Mouse (Mus musculus) forebrain, embryonic 15.5 days (tissue): ENCODE results near the gene Hbq1b. TPM values are rescaled to one million over a fixed set of nuclear protein-coding genes. Genes with fewer than 3 reads are reported as not detected.
A peak's percentile ranks its signal among the peaks of the same experiment; 100 is the strongest.
"Not testable (repeated sequence)": the region's sequence is repeated elsewhere in the genome, so short reads cannot be mapped to it uniquely, and the experiment has no call there.

Experiments used
- ATAC-seq: fragments of 200-750 bp; cut with Nextera tagmentation; replicated peaks from 2 replicates; pipeline ENCODE4 v1.8.0; 2017; ENCODE audit warnings: mild to moderate bottlenecking, moderate TSS enrichment, moderate library complexity
- H3K27ac ChIP-seq: fragments of 300-500 bp; sonication (generic); replicated peaks from 2 replicates; pipeline ENCODE4 v1.5.1; 2015; ENCODE audit warnings: mild to moderate bottlenecking, inconsistent platforms
- H3K27me3 ChIP-seq: fragments of 300-500 bp; sonication (generic); 2 replicates; pipeline ENCODE4 v1.6.1; 2015; ENCODE audit warnings: inconsistent platforms
- H3K36me3 ChIP-seq: fragments of 300-500 bp; sonication (generic); 2 replicates; pipeline ENCODE4 v1.6.1; 2015; ENCODE audit warnings: mild to moderate bottlenecking, inconsistent platforms
- H3K4me1 ChIP-seq: fragments of 300-500 bp; sonication (generic); 2 replicates; pipeline ENCODE4 v1.6.1; 2015; ENCODE audit warnings: inconsistent platforms
- H3K4me2 ChIP-seq: fragments of 300-500 bp; sonication (generic); replicated peaks from 2 replicates; pipeline ENCODE4 v1.6.1; 2015; ENCODE audit warnings: mild to moderate bottlenecking, inconsistent platforms
- H3K4me3 ChIP-seq: fragments of 300-500 bp; sonication (generic); 2 replicates; pipeline ENCODE4 v1.5.1; 2015; ENCODE audit warnings: mild to moderate bottlenecking, inconsistent platforms
- H3K9ac ChIP-seq: fragments of 300-500 bp; sonication (generic); replicated peaks from 2 replicates; pipeline ENCODE4 v1.6.1; 2015; ENCODE audit warnings: mild to moderate bottlenecking, inconsistent platforms
- H3K9me3 ChIP-seq: fragments of 300-500 bp; sonication (generic); 2 replicates; pipeline ENCODE4 v1.6.1; 2016; ENCODE audit warnings: inconsistent platforms
- WGBS: fragments of 180-500 bp; shearing (Covaris S2); methylation state at CpG from one replicate; pipeline ENCODE4 v1.1.7; 2015; ENCODE audit warnings: mixed read lengths; 5-methylcytosine and 5-hydroxymethylcytosine counted together
- polyA plus RNA-seq: library from polyadenylated mRNA; unstranded; fragments of >200 nt; fragmentation: Nextera tagmentation; extraction: Ambion mirVana; gene quantifications from 2 replicates; pipeline ENCODE4 v1.2.1, GENCODE M21; 2015

Hbq1b gene
- polyA plus RNA-seq: 1.6 and 2.5 TPM in 2 replicates

DNA sequence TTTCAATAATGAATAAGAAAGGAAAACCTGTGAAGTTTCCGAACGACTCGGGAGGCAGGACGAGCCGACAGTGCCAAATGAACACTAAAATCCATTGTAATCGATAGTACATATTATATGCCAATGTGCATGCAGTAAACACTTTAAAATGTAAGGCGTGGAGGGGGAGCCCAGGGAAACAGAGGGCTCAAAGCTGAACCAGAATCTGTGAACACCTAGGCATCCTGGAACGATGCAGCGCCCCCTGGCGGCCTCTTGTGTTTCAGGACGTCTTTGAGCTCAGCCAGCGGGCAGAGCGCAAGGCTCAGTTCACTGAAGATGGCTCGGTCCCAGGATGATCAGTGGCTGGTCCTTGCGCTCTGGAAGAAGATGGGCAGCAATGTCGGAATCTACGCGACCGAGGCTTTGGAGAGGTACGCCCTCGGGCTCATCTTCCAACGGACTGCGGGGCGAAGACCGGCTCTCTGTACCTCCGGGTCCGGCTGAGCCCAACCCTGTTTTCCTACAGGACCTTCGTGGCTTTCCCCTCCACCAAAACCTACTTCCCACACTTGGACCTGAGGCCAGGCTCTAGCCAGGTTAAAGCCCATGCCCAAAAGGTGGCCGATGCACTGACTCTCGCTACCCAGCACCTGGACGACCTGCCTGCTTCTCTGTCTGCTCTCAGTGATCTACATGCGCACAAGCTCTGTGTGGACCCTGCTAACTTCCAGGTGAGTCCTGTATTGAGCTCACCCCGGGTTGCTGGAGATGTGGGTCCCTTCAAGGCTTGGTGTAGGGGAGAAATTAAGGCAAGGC is at the start of gene Hbq1b:
TSS of gene Hbq1b (plus strand) at position 271 of the 798 bp plus-strand sequence.
- not testable (repeated sequence) for H3K27me3 ChIP-seq, H3K36me3 ChIP-seq, H3K9me3 ChIP-seq, H3K4me1 ChIP-seq, H3K27ac ChIP-seq
- H3K4me2 ChIP-seq: peak within 1 kb of the TSS; percentile 50
- ATAC-seq: peak; percentile 84
- peak within 1 kb of the TSS; percentile 41; the same call in 1 of the 2 replicates for H3K9ac ChIP-seq
- 20% methylated on average over 32 of the region's 33 CpGs for WGBS
- H3K4me3 ChIP-seq: peak within 1 kb of the TSS; percentile 37

GRCm38 (mm10) chr11:32237411-32237795 is 49.4 kb upstream of the Hbq1b start:
- ATAC-seq: no peak
- Histone ChIP-seq H3K27ac (no peak overlapping the region), H3K36me3 (peaks cover 26% of the 10 kb centered on the region), H3K9ac (no peak overlapping the region), H3K4me2 (no peak overlapping the region), H3K9me3 (no peaks in the 10 kb centered on the region), H3K4me1 (peaks cover 53% of the 10 kb centered on the region), H3K4me3 (no peak overlapping the region), H3K27me3 (no peaks in the 10 kb centered on the region)
- 90% methylated on average over 3 of the region's 3 CpGs for WGBS

DNA sequence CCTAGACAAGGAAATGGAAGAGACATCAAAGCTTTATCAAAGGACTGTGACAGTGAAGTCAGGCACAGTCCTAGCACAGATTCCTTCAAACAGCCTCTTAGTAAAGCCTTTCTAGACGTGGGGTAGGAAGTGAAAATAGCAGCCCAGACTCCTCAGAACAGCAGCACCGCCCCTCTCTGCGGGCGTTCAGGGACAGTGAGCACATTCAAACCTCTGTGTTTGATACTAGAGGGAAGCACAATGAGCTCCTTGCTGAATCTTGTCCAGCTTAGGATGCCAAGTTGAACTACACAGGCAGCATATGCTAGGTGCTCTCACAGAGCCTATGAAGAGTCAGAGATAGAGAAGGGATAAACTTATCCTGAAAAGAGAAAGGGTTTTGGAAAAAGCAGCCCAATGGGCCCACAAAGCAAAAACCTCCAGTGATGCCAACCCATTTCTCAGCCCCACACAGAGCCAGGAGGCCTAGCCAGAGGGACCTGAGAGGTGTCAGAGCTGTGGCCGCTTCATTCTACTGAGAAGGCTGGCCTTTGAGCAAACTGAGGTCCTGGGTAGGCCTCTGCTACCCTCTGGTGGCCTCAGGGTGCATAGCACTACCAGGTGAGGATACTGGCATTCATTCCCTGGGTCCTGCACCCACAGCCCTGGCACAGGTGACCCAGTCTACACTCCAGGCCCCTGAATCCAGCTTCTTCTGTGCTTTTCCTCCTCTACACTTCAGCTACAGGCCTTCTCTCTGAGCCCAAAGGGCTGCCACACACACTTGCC is 48.5 kb upstream of the Hbq1b start:
- Histone ChIP-seq H3K4me1 (peaks cover 53% of the 10 kb centered on the region), H3K36me3 (peaks cover 24% of the 10 kb centered on the region), H3K9ac (no peak overlapping the region), H3K27ac (0 out of 2 replicates have a peak overlapping the region, but pooled peaks have one; percentile 23), H3K4me3 (no peak overlapping the region), H3K27me3 (no peaks in the 10 kb centered on the region), H3K4me2 (no peak overlapping the region), H3K9me3 (no peaks in the 10 kb centered on the region)
- 69% methylated on average over 5 of the region's 5 CpGs for WGBS
- peak; percentile 35; the same call in 1 of the 2 replicates for ATAC-seq

- Histone ChIP-seq H3K36me3 (peaks cover 30% of the 10 kb centered on the region), H3K27me3 (no peaks in the 10 kb centered on the region), H3K9ac (no peak overlapping the region), H3K4me1 (peaks cover 22% of the 10 kb centered on the region), H3K4me2 (no peak overlapping the region), H3K4me3 (no peak overlapping the region), H3K27ac (no peak overlapping the region), H3K9me3 (no peaks in the 10 kb centered on the region)
- ATAC-seq: no peak
Measured at GRCm38 (mm10) chr11:32241391-32241790, 45.4 kb upstream of the Hbq1b start.

DNA sequence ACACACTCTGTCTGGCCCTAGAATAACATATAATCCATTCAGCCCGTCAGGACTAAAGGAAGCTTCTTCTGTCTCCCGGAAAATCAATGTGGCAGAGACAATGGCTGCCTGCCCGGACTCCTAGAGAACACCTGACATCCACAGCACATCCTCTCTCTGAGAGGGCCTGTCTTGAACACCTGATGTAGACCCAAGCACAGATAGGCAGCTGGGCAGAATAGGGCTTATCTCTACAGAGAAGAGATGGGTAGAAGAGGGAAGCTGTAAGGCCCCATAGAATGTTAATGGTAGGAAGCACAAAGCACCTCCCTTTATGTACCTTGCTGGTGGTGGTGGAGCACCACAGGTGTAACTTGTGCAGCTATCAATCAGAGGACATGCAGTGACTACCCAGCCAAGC is 44.6 kb upstream of the Hbq1b start:
- H3K36me3 ChIP-seq: peaks cover 36% of the 10 kb centered on the region
- no peak for ATAC-seq
- no peak overlapping the region for H3K9ac ChIP-seq

DNA sequence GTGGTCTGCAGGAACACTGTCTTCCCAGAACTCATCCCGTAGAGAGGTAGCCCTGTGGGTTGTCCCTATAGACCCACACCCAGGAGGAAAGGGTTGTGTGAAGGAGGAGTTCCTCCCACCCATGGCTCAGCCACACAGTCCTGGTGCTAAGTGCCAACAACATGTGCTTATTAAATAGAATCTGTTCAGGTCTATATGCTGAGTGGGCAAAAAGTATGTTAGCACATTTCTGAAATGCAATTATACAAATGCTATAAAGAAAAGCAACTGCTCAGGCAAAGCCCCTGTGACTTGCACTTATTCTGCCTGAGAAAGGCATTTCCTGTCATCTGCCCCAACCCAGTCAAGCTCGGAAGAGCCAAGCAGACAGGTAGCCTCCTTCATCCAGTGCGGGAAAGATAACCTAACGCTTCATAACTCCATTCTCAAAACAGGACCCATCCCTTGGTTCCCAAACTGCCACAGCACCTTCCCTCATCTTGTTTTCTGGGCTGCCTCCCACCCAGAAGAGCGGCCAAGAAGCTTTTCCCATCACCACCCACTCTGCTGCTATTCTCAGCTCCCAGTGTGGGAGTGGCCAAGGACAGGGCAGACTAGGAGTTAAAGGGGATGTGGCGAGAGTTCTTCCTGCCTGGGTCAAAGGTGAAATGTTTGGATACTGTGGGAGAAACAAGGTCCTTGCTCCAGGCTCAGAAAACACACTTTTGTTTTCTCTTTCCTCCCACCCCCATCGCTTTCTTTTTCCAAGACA is 43.4 kb upstream of the Hbq1b start:
- no peak overlapping the region for H3K27ac ChIP-seq
- H3K9me3 ChIP-seq: no peaks in the 10 kb centered on the region
- WGBS: 83% methylated on average over 7 of the region's 7 CpGs
- no peak overlapping the region for H3K4me2 ChIP-seq
- H3K27me3 ChIP-seq: no peaks in the 10 kb centered on the region
- H3K9ac ChIP-seq: no peak overlapping the region
- peaks cover 2% of the 10 kb centered on the region for H3K4me1 ChIP-seq
- H3K36me3 ChIP-seq: peaks cover 42% of the 10 kb centered on the region
- H3K4me3 ChIP-seq: no peak overlapping the region
- no peak for ATAC-seq

More for the DNA sequence above, 44.6 kb upstream of the Hbq1b start:
- H3K27ac ChIP-seq: no peak overlapping the region
- H3K27me3 ChIP-seq: no peaks in the 10 kb centered on the region
- H3K4me3 ChIP-seq: no peak overlapping the region
- WGBS: 91% methylated on average over 3 of the region's 3 CpGs
- no peaks in the 10 kb centered on the region for H3K9me3 ChIP-seq
- H3K4me1 ChIP-seq: peaks cover 14% of the 10 kb centered on the region
- no peak overlapping the region for H3K4me2 ChIP-seq

DNA sequence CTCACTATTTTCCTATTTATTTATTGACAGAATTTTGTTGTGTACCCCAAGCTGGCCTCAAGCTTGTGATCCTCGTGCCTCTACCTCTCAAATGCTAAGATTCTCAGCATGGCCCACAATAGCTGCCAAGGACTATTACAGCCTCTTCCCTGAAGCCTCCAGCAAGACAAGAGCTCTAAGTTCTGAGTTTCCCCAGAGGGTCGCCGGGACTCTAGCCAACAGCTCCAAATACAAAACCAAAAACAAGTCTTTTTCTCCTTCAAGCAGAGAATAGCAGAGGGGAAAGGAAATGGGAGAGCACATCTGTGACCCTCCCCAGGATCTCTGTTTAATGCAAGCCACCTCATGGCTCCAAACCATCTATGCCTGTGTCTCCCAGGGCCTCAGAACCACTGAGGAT is 42.7 kb upstream of the Hbq1b start:
- no peak for ATAC-seq
- Histone ChIP-seq H3K36me3 (peaks cover 45% of the 10 kb centered on the region), H3K4me3 (no peak overlapping the region)

GRCm38 (mm10) chr11:32244617-32245016 is 42.1 kb upstream of the Hbq1b start:
- 88% methylated on average over 1 of the region's 1 CpGs for WGBS
- no peak for ATAC-seq

More for the DNA sequence above, 42.7 kb upstream of the Hbq1b start:
- Histone ChIP-seq H3K4me2 (no peak overlapping the region), H3K9me3 (no peaks in the 10 kb centered on the region), H3K9ac (no peak overlapping the region), H3K4me1 (no peaks in the 10 kb centered on the region), H3K27me3 (no peaks in the 10 kb centered on the region), H3K27ac (no peak overlapping the region)
- WGBS: 91% methylated on average over 3 of the region's 3 CpGs

DNA sequence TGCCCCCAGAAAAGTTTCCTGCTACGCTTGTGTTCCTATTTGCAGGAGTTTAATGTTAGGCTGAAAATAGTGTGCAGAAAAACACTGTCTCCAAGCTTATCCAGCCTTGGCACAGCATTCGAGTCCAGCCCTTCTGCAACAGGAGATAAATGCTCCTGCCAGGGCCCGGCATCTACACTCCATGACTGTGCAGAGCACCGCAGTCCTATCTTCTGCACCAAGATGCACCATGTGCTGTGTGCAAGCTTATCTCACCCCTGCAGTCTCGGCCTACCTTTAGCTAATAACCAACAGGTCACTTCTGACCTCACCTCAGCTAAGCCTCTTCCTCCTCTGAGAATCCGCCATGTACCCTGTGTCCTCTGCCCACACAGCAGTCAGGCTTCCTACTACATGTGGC is 41.2 kb upstream of the Hbq1b start:
- Histone ChIP-seq H3K4me3 (no peak overlapping the region), H3K4me2 (no peak overlapping the region), H3K4me1 (no peaks in the 10 kb centered on the region), H3K27me3 (no peaks in the 10 kb centered on the region), H3K9me3 (no peaks in the 10 kb centered on the region), H3K36me3 (peaks cover 44% of the 10 kb centered on the region), H3K27ac (no peak overlapping the region), H3K9ac (no peak overlapping the region)
- no peak for ATAC-seq
- 95% methylated on average over 6 of the region's 6 CpGs for WGBS

More at GRCm38 (mm10) chr11:32244617-32245016, 42.1 kb upstream of the Hbq1b start:
- Histone ChIP-seq H3K27ac (no peak overlapping the region), H3K27me3 (no peaks in the 10 kb centered on the region), H3K4me3 (no peak overlapping the region), H3K9me3 (no peaks in the 10 kb centered on the region), H3K9ac (no peak overlapping the region), H3K4me2 (no peak overlapping the region), H3K4me1 (no peaks in the 10 kb centered on the region), H3K36me3 (peaks cover 47% of the 10 kb centered on the region)

GRCm38 (mm10) chr11:32247068-32247467 is 39.7 kb upstream of the Hbq1b start:
- H3K27ac ChIP-seq: no peak overlapping the region
- H3K9ac ChIP-seq: no peak overlapping the region
- no peaks in the 10 kb centered on the region for H3K4me1 ChIP-seq
- no peaks in the 10 kb centered on the region for H3K27me3 ChIP-seq
- H3K36me3 ChIP-seq: peaks cover 39% of the 10 kb centered on the region
- no peaks in the 10 kb centered on the region for H3K9me3 ChIP-seq
- no peak overlapping the region for H3K4me2 ChIP-seq
- no peak for ATAC-seq
- no peak overlapping the region for H3K4me3 ChIP-seq

GRCm38 (mm10) chr11:32248350-32248749 is 38.4 kb upstream of the Hbq1b start:
- no peak overlapping the region for H3K27ac ChIP-seq
- H3K9me3 ChIP-seq: no peaks in the 10 kb centered on the region
- H3K4me2 ChIP-seq: no peak overlapping the region
- no peak overlapping the region for H3K9ac ChIP-seq
- ATAC-seq: no peak
- 80% methylated on average over 3 of the region's 3 CpGs for WGBS
- peaks cover 46% of the 10 kb centered on the region for H3K36me3 ChIP-seq
- no peaks in the 10 kb centered on the region for H3K27me3 ChIP-seq
- no peak overlapping the region for H3K4me3 ChIP-seq
- no peaks in the 10 kb centered on the region for H3K4me1 ChIP-seq
